Mouse (Mus musculus): ENCODE measurements around the gene Fam214b.
A peak's percentile ranks its signal among the peaks of the same experiment; 100 is the strongest.

Fam214b gene

GRCm38 (mm10) chr4:43045659-43046302 lies at the start of gene Fam214b:
Fam214b (minus strand) TSS chr4:43046220.
- peak; percentile 83 for DNase-seq (ENCODE audit: low read depth)

GRCm38 (mm10) chr4:43091183-43091582 lies 45.2 kb upstream of the Fam214b start:
- no peak for DNase-seq (ENCODE audit: low read depth)

- no peak for DNase-seq (ENCODE audit: low read depth)
Observed at GRCm38 (mm10) chr4:43089950-43090349, 43.9 kb upstream of the Fam214b start.

- DNase-seq (ENCODE audit: low read depth) = no peak
Observed at GRCm38 (mm10) chr4:43082458-43082857, 36.4 kb upstream of the Fam214b start.

- no peak for DNase-seq (ENCODE audit: low read depth)
Observed at GRCm38 (mm10) chr4:43078071-43078718, 32.2 kb upstream of the Fam214b start.

GRCm38 (mm10) chr4:43074923-43075322 lies 28.9 kb upstream of the Fam214b start:
- no peak for DNase-seq (ENCODE audit: low read depth)

GRCm38 (mm10) chr4:43065471-43065870 lies 19.5 kb upstream of the Fam214b start:
- DNase-seq (ENCODE audit: low read depth) = no peak

GRCm38 (mm10) chr4:43060286-43060685 lies 14.3 kb upstream of the Fam214b start:
- DNase-seq (ENCODE audit: low read depth) = no peak

GRCm38 (mm10) chr4:43059697-43060096 lies 13.7 kb upstream of the Fam214b start:
- DNase-seq (ENCODE audit: low read depth) = no peak

- peak; percentile 87 for DNase-seq (ENCODE audit: low read depth)
Observed at GRCm38 (mm10) chr4:43058753-43059654, 13.0 kb upstream of the Fam214b start, which contains the start of gene Unc13b. Unc13b (plus strand) TSS chr4:43058953.

- DNase-seq (ENCODE audit: low read depth) = no peak
Observed at GRCm38 (mm10) chr4:43058392-43058752, 12.4 kb upstream of the Fam214b start.

GRCm38 (mm10) chr4:43057654-43058053 lies 11.6 kb upstream of the Fam214b start:
- DNase-seq (ENCODE audit: low read depth) = no peak

GRCm38 (mm10) chr4:43052627-43053026 lies 6.6 kb upstream of the Fam214b start:
- DNase-seq (ENCODE audit: low read depth) = peak; percentile 66

GRCm38 (mm10) chr4:43047231-43047630 lies 1.2 kb upstream of the Fam214b start:
- DNase-seq (ENCODE audit: low read depth) = peak; percentile 80

GRCm38 (mm10) chr4:43046607-43047006 lies 587 bp upstream of the Fam214b start:
- no peak for DNase-seq (ENCODE audit: low read depth)

GRCm38 (mm10) chr4:43045285-43045658 lies 748 bp downstream of the Fam214b start:
- no peak for DNase-seq (ENCODE audit: low read depth)

GRCm38 (mm10) chr4:43044673-43045072 lies 1.3 kb downstream of the Fam214b start:
- no peak for DNase-seq (ENCODE audit: low read depth)

- no peak for DNase-seq (ENCODE audit: low read depth)
Observed at GRCm38 (mm10) chr4:43043644-43044357, 2.2 kb downstream of the Fam214b start.

GRCm38 (mm10) chr4:43040881-43041547 lies 5.0 kb downstream of the Fam214b start:
- no peak for DNase-seq (ENCODE audit: low read depth)

GRCm38 (mm10) chr4:43040114-43040572 lies 5.9 kb downstream of the Fam214b start:
- peak; percentile 97 for DNase-seq (ENCODE audit: low read depth)

GRCm38 (mm10) chr4:43039609-43040008 lies 6.4 kb downstream of the Fam214b start:
- no peak for DNase-seq (ENCODE audit: low read depth)

Measured in c-Kit-positive CD71-positive TER-119-negative erythroid progenitor cells, embryonic 14.5 days (primary cell).